Mouse (Mus musculus) cortical plate, adult 2 months (tissue): Measurements from ENCODE around the gene Wdr95.

Experiments used
- CTCF ChIP-seq: fragments of 200-500 bp; IDR thresholded peaks from 2 replicates; pipeline ENCODE4 v1.5.1; 2011; ENCODE audit warnings: mild to moderate bottlenecking, control low read depth, low read length; ENCODE audit not compliant: insufficient read depth; ENCODE audit errors: extremely low read depth
- POLR2A ChIP-seq: fragments of 200-500 bp; IDR thresholded peaks from 2 replicates; pipeline ENCODE4 v1.6.1; 2011; ENCODE audit warnings: mild to moderate bottlenecking, low read length, control low read depth; ENCODE audit not compliant: insufficient read depth; ENCODE audit errors: extremely low read depth

DNA sequence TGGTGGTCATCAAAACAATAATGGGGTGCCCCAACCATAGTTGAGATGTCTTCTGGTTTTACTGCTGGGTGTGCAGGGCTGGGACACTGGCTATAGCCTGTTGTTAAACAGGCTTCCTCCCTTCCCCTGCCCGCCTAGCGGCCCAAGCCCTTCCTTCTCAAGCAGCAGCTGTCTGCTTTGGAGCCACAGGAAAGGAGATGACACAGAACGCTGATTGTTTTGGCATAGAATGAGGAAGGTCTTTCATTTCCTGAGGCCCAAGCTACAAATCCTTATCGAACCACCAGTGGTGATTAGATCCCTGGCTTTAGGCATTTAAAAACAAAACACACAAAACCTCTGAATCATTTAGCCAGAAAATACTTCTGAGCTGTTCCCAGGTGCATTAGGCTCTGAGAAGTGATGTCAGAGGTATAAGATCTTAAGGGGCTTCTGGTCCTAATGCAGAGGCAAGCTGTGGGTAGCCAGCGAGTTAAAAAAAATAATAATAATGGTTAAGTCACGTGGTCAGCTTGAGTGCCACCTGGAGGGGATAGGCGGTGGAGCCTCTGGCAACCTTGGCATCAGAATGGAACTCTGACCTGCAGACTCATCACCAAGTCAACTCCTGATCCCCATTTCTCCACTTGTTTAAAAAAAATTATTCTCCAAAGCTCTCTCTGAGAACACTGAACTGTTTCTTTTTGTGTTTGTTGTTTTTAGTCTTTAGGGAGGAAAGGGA, 60.5 kb downstream of the Wdr95 start:
- TF ChIP-seq CTCF (no peak), POLR2A (no peak)
